Mouse (Mus musculus): ENCODE measurements around the gene Arhgap18.
"Not testable (repeated sequence)": the region's sequence is repeated elsewhere in the genome, so short reads cannot be mapped to it uniquely, and the experiment has no call there.

The Arhgap18 gene

DNA sequence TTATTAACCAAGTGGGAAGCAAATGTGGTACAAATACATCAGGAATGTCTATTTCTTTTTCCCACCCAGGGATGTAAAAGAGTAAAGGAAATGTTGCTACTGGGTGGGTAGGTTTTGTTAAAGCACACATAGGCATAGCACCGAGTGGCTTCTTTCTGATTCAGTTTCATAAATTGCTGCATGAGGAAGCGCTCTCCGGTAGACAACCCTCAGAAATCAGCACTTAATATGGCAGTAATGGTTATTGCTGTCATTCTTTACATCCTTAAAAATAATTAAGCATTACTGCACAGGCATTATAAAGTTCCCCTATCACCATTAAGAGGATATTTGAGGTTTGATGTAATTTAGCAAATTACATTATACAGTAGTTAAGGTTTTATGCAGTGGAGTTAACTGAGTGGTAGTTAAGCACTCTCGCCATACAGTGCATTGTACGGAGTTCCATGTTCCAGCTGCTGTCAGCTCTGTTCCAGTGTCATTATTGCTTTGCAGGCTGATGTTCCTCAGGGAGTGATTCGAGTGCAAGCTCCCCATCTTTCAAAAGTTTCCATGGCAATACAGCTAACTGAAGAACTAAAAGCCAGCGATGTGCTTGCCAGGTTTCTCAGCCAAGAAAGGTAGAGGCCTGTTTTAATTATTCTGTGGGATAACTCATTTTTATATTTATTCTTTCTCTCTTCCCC is 159.0 kb downstream of the Arhgap18 start:
- DNase-seq: no peak

DNA sequence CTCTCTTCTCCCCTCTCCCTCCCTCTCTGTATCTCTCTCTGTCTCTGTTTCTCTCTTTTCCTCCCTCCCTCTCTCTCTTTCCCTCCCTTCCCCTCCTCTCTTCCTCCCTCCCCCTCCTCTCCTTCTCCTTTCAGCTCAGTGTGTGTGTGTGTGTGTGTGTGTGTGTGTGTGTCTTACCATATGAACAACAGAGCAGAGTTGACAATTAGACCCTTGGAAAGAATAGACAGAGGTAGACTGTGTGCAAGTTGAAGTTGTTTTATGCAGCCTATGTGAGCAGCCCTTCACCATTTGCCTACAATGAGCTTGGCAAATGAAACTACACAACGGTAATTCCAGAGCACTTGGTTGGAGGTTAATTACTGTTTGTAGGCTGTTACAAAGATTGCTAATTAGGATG is 159.6 kb downstream of the Arhgap18 start:
- DNase-seq: no peak

DNA sequence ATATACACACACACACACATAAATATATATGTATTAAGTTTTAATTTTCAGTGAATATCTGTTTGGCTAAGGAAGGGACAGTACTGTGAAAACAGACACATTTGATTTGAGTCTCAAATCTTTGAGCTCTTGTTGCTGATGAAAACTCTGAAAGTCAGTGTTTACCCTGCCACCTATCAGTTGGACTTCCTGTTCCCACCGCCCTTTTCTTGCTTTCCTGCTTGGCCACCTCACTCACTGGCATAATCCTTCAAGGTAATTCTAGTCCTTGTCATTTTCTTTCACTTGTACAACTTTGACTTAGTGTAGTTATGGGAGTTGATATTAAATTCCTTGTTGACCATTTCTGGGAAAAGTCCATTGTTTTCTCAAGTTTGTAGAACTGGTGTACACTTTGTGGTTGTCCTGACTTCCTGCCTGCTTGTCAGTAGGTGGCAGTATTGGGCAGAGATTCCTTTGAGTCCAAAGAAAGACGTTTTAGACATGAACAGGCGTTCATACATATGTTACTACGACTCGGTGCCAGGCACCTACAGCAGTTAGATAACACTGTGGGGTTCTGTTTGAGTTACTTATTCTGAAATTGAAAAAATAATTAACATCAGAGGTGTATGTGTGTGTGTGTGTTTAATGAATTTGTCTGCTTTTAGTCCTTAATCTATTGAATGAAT is 166.2 kb downstream of the Arhgap18 start:
- peak; percentile 2 for DNase-seq

DNA sequence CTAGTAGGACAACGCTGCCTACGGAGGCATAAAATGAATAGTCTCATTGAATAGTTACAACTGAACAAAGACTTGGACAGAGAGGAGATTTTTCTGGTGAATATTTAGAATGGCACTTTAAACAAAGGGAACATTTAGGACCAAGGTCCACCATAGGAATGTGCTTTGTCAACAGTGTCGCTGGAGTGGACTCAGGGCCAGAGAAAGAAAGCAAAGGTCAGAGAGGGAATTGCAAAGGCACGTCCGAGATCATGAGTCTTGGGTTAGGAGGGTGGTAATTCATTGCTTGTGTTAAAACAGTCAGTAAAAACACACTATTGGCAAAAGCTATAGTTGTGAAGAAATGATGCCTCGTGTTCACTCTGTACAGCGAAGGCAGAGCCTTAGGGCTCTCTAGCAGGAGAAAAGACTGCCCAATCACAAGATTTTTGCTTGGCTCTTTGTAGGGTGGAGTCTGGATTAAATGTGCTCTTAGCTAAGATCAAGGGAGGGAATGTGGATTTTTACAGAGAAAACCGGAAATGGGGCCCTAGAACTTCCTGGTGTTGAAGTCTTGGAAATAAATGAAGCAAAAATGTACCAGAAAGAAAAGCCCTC is 167.3 kb downstream of the Arhgap18 start:
- no peak for DNase-seq

DNA sequence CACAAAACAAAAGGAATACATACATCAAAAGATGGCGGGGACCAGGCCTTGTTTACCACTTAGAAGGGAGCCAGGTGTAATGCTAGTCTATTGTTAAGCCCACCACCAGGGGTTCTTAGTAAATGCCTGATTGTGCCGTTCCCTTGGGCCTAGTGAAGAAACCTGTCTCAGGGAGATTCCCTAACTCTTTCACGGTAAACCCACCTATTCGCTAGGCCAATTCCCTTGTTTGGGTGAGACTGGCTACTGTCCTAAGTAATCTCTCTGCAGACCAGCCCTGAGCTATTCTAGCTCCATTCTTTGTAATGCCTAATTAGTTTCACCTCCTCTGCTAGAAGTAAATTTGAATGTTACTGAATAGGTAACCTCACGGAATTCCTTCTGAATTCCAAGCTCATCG is 182.8 kb downstream of the Arhgap18 start:
- DNase-seq: not testable (repeated sequence)

DNA sequence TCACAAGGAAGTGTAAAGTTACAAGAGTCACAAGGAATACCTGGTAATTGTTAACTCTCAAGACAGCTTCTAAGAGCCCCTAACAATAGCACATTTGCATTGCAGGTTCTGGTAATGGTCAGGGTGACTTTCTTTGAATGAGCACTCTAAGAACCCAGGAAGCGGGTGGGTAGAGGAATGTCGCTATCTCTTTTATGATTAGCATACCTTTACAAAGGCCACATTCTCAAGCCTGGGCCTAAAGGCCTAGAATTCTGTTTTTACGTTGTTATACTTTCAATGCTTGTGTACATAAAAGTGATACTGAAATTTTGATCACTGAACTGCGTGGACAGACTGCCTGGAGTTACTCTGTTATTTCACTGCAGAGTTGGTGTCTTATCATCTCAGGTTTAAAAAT is 185.2 kb downstream of the Arhgap18 start:
- DNase-seq: not testable (repeated sequence)

DNA sequence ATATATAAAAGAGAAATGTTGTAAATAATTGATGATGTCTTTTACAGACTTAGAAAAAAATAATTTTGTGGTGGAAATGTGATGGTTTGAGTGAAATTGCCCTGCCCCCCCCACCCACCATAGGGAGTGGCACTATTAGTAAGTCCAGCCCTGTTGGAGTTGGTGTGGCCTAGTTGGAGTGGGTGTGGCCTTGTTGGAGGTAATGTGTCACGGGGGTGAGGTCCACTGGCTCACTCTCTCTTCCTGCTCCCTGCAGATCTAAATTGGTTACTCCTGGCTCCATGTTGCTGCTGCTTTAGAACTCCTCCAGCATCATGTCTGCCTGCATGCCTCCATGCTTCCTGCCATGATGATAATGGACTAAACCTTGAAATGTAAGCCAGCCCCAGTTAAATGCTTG is 186.3 kb downstream of the Arhgap18 start:
- DNase-seq: no peak

DNA sequence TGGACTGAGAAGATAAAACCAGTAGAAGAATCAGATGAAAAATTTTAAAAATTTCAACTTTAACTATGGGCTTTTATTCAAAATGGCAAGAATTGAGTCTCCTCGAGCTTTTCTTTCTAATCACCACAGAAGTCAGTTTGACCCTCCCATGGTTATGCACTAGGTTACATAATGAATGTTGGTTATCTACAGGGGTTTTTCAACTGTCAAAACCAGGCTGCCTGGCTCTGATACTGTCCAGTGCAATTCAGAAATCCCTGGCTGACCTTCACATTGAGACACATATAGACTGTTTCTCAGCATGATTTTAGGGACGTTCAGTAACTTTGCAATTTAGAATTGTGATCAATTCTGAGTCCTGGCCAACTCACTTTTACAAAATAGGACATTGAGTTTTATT is 195.1 kb downstream of the Arhgap18 start:
- DNase-seq: no peak

DNA sequence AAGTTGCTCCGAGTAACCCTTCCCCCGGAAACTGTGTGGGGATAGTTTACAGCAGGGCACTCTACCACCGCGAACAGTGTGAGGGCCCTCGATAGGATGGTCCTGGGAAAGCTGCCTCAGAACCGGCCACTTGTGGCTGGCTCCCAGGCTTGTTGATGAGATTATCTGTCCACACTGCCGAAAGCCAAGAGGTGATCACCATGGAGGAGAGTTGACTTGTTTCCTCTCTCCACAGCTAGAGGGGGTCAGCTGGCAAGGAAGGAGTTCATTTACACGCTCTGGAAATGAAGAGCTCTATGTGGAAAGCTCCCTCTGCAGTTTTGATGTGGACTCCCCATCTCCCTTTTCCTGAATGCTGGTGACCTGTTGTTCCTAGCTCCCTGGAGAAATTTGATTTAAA is 196.4 kb downstream of the Arhgap18 start:
- DNase-seq: no peak

DNA sequence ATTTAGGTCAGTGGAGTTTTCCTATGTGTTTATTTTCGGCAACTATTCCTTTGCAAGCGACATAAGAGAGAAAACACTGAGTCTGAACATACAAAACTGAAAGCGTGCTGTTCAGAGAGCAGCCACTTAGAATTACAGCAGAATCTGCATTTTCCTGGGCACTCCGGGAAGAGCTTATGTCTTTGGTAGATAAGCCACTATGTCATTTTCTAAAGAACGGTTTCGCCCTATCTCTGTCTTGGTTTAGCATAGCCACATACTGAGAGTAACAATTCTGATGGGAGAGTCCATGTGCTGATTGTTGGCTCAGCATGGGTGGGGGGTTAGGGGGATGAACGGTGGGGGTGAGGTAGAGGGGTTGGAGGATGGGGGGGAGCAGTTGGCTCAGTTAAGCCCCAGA is 197.2 kb downstream of the Arhgap18 start:
- DNase-seq: no peak

DNA sequence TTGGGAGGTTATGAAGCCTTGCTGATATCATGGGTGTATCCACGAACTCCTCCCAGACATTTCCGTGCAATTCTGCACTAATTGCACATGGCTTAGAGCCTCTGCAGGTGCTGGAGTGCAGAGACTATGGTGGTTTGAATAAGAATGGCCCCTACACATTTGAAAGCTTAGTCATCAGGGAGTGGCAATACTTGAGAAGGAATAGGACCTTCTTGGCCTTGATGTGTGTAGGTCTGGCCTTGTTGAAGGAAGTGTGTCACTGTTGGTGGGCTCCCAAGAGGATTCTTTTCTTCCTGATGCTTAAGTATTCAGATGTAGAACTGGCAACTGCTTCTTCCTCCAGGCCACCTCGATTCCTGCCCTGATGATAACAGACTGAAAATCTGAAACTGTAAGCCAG is 205.3 kb downstream of the Arhgap18 start:
- no peak for DNase-seq

Measured in cerebellum, adult 8-10 months (tissue).